Mouse (Mus musculus): ENCODE data around the gene Ipo4.

Gene Ipo4

GRCm38 (mm10) chr14:55634874-55635522 is 759 bp downstream of the Ipo4 start:
- in situ Hi-C loops (cut with MboI, MseI): loop anchor here (5.0 kb wide), 1 partner anchor 33 kb away; the partner anchor contains the start of gene Irf9

- in situ Hi-C loops (cut with MboI, MseI): loop anchor here (10.0 kb wide), 1 partner anchor 65 kb away; the partner anchor contains the start of genes A730061H03Rik and Dcaf11
Measured at GRCm38 (mm10) chr14:55629312-55629711, 6.4 kb downstream of the Ipo4 start.

- in situ Hi-C loops (cut with MboI, MseI): loop anchor here (10.0 kb wide), 1 partner anchor 63 kb away; the partner anchor contains the start of genes A730061H03Rik and Dcaf11
Measured at GRCm38 (mm10) chr14:55628077-55628827, 7.5 kb downstream of the Ipo4 start.

GRCm38 (mm10) chr14:55618486-55619195 is 17.1 kb downstream of the Ipo4 start:
- in situ Hi-C loops (cut with MboI, MseI): no loop called here

- in situ Hi-C loops (cut with MboI, MseI): no loop called here
Measured at GRCm38 (mm10) chr14:55617822-55618221, 17.9 kb downstream of the Ipo4 start, which contains the start of gene Rec8. Rec8 (plus strand) TSS chr14:55618037.

GRCm38 (mm10) chr14:55616844-55617243 is 18.9 kb downstream of the Ipo4 start:
- in situ Hi-C loops (cut with MboI, MseI): no loop called here

- in situ Hi-C loops (cut with MboI, MseI): no loop called here
Measured at GRCm38 (mm10) chr14:55615876-55616275, 19.9 kb downstream of the Ipo4 start.

GRCm38 (mm10) chr14:55614565-55615178 is 21.1 kb downstream of the Ipo4 start:
- in situ Hi-C loops (cut with MboI, MseI): loop anchor here (5.0 kb wide), 1 partner anchor 48 kb away; the partner anchor contains the start of gene Mdp1

- in situ Hi-C loops (cut with MboI, MseI): loop anchor here (5.0 kb wide), 1 partner anchor 49 kb away; the partner anchor contains the start of gene Mdp1
Measured at GRCm38 (mm10) chr14:55613346-55613745, 22.4 kb downstream of the Ipo4 start.

GRCm38 (mm10) chr14:55608339-55608738 is 27.4 kb downstream of the Ipo4 start:
- in situ Hi-C loops (cut with MboI, MseI): no loop called here

- in situ Hi-C loops (cut with MboI, MseI): no loop called here
Measured at GRCm38 (mm10) chr14:55605743-55606459, 29.9 kb downstream of the Ipo4 start.

GRCm38 (mm10) chr14:55604823-55605222 is 30.9 kb downstream of the Ipo4 start:
- in situ Hi-C loops (cut with MboI, MseI): loop anchor here (5.0 kb wide), 1 partner anchor 32 kb away; the partner anchor contains the start of genes Gm49378 and Ipo4

GRCm38 (mm10) chr14:55603633-55604576 is 31.9 kb downstream of the Ipo4 start:
- in situ Hi-C loops (cut with MboI, MseI): loop anchor here (5.0 kb wide), 1 partner anchor 33 kb away; the partner anchor contains the start of genes Gm49378 and Ipo4

GRCm38 (mm10) chr14:55603271-55603632 is 32.5 kb downstream of the Ipo4 start, which contains the start of gene Irf9:
Irf9 (plus strand) TSS chr14:55603571.
- in situ Hi-C loops (cut with MboI, MseI): loop anchor here (5.0 kb wide), 1 partner anchor 34 kb away; the partner anchor contains the start of genes Gm49378 and Ipo4

GRCm38 (mm10) chr14:55598521-55599390 is 37.0 kb downstream of the Ipo4 start:
- in situ Hi-C loops (cut with MboI, MseI): no loop called here

GRCm38 (mm10) chr14:55596036-55596690 is 39.6 kb downstream of the Ipo4 start:
- in situ Hi-C loops (cut with MboI, MseI): no loop called here

GRCm38 (mm10) chr14:55592226-55592625 is 43.5 kb downstream of the Ipo4 start:
- in situ Hi-C loops (cut with MboI, MseI): no loop called here

All from T-helper 2 cell (primary cell).